Mouse (Mus musculus): ENCODE data around the gene 9930111J21Rik1. TPM values are rescaled to one million over a fixed set of nuclear protein-coding genes. Genes with fewer than 3 reads are reported as not detected.
"Not testable (repeated sequence)": the region's sequence is repeated elsewhere in the genome, so short reads cannot be mapped to it uniquely, and the experiment has no call there.

The 9930111J21Rik1 gene
- 94.0 and 96.4 TPM in 2 replicates for total RNA-seq (2017)

DNA sequence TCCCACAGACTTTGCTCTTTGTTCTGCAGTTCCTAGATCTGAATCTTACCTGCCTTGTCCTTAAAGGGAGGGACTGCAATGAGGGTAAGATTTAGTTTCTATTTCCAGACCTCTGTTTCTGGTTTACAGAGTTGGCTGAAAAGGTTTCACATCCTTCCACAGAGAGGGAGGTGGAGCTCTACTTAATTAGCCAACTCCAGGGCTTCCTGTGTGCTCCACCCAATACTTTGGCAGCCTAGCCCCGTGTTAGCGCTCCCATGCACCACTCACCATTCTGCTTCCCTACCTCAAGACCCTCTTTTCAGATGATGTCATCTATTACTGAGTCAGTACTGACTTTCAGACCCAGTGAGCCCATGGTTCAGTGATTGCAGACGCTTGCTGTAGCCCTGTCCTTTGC, at the start of gene 9930111J21Rik1:
TSS of gene 9930111J21Rik1 (minus strand) at position 148 of the 400 bp plus-strand sequence.
- peak; percentile 69 for ATAC-seq (ENCODE audit: extremely low read depth, insufficient number of reproducible peaks, low FRiP score, poor library complexity, severe bottlenecking)

DNA sequence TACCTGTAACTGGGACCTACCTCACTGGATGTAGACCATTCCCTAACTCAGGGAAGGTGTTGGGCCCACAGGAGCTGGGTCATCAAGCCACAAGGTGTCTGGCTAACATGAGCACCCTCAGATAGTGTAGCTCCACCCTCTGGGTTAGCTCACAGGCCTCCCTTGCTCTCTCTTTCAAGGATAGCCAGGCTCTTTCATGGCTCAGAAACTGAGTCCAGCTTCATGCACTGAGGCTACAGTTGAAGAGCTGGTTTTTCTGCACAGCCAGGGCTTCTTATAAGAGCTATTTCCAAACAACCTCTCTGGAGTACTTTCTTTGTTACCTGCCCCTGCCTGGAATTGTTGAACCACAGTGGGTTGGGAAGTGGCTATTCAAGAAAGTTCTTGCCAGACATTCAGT, 32.9 kb upstream of the 9930111J21Rik1 start:
- ATAC-seq (ENCODE audit: extremely low read depth, insufficient number of reproducible peaks, low FRiP score, poor library complexity, severe bottlenecking): not testable (repeated sequence)

DNA sequence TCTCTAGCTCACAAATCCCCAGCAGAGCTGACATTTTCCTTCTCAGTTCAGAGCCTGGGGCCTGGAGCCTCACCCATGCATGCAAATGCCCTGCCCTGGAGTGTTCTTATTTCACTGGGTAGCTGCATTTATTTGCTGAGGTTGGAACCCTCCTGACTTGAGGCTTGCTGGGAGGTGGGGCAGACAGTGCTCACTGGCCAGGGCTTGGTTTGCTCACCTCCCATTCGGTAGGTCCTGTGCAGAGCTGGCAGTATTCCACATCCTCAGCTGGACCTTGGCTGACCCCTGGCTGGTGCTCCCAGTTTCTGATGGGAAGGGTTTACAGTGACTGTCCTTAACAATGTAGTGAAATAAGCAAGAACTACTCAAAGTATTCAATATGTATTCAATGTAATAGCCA, 27.6 kb upstream of the 9930111J21Rik1 start:
- not testable (repeated sequence) for ATAC-seq (ENCODE audit: extremely low read depth, insufficient number of reproducible peaks, low FRiP score, poor library complexity, severe bottlenecking)

DNA sequence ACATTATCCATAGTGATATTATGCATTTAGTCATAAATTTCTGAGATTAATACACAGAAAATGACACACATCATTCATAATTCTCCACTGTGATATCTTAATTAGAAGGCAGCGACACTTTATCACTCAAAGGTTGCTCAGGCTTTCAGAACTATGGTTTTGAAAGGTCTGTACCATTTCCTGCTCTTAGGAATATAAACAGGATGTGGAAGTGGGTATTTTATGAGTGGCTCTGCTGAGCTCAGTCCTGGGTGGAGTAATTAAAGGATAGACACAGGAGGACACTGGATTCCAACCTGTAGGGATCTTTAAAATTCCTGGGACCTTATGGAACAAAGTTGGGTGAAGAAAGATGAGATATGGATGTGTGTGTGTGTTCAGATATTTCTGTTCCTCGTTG, 27.1 kb upstream of the 9930111J21Rik1 start:
- ATAC-seq (ENCODE audit: extremely low read depth, insufficient number of reproducible peaks, low FRiP score, poor library complexity, severe bottlenecking): not testable (repeated sequence)

DNA sequence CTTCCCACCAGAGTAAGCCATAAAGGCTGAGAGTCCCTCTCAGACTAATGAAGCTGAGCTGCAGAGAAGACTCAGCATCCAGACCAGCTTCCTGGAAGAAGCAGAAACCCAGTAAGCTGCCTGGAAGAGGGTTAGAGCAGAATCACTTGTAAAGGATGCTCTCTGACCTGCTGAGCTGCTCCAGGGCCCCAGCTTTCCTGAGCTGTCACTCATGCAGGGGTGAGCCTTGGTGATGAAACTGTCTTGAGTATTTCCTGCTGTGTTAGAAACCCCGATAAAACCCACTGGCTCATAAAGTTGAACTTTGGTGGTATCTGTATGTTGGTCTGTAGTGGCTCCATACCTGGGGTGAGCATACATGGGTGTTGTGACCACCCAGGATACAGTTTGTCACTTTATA, 21.2 kb upstream of the 9930111J21Rik1 start:
- ATAC-seq (ENCODE audit: extremely low read depth, insufficient number of reproducible peaks, low FRiP score, poor library complexity, severe bottlenecking): not testable (repeated sequence)

DNA sequence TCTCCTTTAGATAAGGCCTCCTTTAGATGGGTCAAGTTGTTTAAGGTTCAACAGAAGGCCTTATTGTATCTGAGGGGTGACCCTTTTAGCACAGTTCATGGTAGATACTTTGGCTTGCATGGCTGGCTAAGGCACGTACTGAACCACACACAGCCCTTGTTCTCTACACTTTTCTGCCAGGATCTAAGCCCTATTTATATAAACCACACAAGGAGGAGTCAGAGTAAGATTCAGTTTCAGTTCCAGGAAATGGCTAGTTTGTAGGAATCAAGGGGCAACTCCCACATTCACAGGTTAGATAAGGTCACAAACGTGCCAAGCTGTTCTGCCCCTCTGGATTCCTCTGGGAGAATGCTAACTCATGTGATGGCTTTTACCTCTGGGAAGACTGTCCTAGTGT, 14.8 kb upstream of the 9930111J21Rik1 start, which contains the start of gene Tgtp1:
TSS of gene Tgtp1 (minus strand) at position 155 of the 400 bp plus-strand sequence.
- not testable (repeated sequence) for ATAC-seq (ENCODE audit: extremely low read depth, insufficient number of reproducible peaks, low FRiP score, poor library complexity, severe bottlenecking)

DNA sequence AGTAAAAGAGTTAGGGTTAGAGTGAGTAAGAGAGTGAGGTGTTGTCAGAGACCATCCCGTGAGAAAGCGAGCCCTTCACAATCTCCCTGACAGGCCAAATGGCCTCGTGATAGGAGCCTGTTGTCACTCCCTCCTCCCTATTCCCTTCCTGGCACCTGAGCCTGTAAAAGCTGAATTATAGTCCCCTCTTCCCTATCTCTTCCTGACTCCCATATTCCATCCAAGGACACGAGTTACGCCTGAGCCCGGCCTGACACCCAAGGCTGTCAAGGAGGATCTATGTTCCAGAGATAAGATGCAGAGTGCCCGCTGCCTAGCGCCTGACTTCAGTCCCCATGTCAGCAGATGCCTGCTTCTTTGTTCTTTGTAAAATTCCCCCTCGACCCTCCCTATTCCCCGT, 14.1 kb upstream of the 9930111J21Rik1 start:
- not testable (repeated sequence) for ATAC-seq (ENCODE audit: extremely low read depth, insufficient number of reproducible peaks, low FRiP score, poor library complexity, severe bottlenecking)

DNA sequence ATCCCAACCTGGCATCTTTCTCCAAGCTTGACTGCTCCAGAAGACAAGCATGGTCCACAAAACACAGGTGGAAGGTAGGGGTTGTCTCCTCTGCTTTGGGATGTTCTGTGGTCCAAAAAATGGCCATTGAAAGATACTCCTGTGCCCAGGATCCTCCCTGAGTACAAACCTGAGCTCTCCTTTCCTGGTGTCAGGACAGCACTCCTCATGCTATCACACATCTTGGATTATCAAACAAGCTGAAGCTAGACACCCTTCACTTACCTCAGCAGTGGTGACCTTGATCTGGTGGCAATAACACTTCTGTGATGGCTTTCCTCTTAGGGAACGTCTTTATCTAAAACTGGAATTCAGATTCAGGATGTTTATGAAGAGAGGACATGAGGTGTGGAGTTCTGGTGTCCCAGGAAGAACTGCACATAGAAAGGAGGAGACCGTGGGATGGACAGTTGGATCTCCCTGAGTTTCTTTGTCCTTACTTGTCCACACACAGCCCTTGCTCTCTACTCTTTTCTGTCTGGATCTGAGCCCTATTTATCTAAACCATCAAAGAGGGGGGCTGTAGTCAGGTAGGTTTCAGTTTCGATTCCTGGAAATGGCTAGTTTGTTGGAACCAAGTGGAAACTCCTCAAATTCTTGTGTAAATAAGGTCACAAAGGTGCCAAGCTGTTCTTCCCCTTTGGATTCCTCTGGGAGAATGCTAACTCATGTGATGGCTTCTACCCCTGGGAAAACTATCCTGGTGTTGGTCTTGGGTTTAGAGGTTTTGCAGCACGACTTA, 12.7 kb upstream of the 9930111J21Rik1 start, which contains the start of gene Gm12185:
TSS of gene Gm12185 (minus strand) at position 487 of the 781 bp plus-strand sequence.
- ATAC-seq (ENCODE audit: extremely low read depth, insufficient number of reproducible peaks, low FRiP score, poor library complexity, severe bottlenecking): not testable (repeated sequence)

DNA sequence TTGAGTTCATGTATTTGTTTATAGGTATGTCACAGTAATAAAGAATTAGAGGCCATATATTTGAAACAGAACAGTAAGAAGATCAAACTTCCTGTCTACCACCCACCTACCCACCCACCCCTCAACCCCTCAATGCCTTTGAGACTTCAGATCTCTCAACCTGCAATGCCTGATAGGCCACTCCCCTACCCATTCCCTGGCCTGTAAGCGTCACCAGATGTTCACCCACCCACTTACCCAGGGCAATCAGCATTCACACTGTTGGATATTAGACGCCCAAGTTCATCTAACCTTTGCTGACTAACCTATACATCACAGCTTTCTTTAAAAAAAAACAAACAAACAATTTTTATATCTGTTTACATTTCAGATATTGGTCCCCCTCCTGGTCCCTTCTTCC, 10.8 kb upstream of the 9930111J21Rik1 start:
- peak; percentile 37; the same call in 1 of the 2 replicates for ATAC-seq (ENCODE audit: extremely low read depth, insufficient number of reproducible peaks, low FRiP score, poor library complexity, severe bottlenecking)

DNA sequence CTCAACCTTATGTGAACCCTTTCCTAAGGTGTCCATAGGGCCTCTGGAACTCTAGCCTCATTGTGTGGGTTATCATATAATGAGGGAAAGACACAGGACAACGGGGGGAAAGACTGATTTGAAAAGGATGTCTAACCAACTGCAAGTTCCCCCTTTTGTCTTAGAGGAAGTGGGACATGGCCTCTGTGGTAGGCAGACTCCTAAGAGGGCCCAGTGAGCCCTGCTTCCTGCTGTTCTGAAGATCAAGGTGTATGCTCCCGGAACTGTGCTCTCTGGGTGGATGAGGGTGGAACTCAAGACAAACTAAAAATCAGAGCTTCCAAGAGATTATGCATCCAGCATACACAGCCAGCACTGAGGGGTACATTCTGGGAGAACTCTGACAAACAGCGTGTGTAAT, 9.0 kb upstream of the 9930111J21Rik1 start:
- ATAC-seq (ENCODE audit: extremely low read depth, insufficient number of reproducible peaks, low FRiP score, poor library complexity, severe bottlenecking): peak; percentile 72

DNA sequence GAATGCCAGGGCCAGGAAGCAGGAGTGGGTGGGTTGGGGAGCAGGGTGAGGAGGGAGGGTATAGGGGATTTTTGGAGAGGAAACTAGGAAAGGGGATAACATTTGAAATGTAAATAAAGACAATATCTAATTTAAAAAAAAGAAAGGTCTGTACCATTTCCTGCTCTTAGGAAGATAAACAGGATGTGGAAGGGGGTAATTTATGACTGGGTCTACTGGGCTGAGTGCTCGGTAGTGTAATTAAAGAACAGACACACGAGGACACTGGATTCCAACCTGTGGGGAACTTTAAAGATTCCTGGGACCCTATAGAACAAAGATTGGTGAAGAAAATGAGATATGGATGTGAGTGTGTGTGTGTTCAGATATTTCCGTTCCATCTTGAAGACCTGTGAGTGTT, 3.6 kb upstream of the 9930111J21Rik1 start:
- ATAC-seq (ENCODE audit: extremely low read depth, insufficient number of reproducible peaks, low FRiP score, poor library complexity, severe bottlenecking): not testable (repeated sequence)

DNA sequence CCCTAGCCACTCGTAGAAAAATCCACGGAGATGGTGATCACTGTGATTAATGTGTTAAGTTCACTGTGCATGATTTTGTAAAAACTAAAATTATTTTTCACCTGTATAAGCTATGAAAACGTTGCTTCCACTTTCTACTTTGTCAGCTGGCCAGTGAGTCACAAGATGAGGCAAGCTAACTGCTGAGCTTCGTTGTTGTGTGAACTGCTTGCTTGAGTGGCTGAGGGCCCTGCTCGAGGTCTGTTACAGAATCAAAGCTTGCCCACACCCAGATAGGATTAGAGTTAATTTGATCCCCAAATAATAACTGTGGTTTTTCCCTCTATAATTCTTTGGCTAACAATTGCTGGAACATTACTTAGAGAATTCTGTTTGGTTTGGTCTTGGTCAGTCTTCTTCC, 854 bp upstream of the 9930111J21Rik1 start:
- peak; percentile 49; the same call in 1 of the 2 replicates for ATAC-seq (ENCODE audit: extremely low read depth, insufficient number of reproducible peaks, low FRiP score, poor library complexity, severe bottlenecking)

DNA sequence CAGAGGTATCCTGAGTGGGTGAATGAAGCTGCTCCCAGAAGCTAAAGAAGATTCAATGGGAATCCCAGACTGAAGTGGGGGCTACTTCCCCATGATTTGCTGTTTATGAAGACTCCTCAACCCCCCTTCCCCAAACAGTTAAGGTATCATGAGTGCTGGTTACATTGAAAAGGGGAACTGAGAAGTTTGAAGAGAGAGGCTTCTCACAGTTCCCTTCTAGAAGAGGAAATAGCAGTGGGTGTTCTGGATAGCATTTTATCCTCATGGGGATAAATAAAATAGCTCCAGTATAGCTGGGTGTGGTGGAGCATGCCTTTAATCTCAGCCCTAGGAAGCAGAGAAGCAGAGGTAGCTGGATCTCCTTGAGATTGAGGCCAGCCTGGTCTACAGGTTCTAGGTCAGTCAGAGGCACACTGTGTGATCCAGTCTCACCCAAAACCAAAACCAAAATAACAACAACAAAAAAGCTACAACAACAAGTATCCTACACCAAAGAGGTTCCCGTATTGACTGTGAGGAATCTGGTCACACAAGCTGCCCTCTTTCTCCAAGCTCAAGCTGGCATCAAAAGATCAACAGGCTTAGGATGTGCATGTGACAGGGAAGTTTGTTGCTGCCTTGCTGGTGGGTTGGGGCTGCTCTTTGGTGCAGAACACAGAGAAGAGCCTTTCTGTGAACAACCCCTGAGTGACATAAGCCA, 808 bp downstream of the 9930111J21Rik1 start, which contains the start of gene Olfr56:
TSS of gene Olfr56 (plus strand) at position 650 of the 700 bp plus-strand sequence.
- ATAC-seq (ENCODE audit: extremely low read depth, insufficient number of reproducible peaks, low FRiP score, poor library complexity, severe bottlenecking): peak; percentile 68

DNA sequence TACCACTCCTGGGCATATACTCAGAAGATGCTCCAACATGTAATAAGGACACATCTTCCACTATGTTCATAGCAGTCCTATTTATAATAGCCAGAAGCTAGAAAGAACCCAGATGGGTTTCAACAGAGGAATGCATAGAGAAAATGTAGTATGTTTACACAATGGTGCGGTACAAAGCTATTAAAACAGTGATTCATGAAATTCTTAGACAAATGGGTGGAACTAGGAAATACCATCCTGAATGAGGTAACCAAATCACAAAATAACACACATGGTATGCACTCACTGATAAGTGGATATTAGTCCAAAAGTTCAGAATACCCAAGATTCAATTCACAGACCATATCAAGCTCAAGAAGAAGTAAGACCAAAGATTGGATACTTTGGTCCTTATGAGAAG, 4.5 kb downstream of the 9930111J21Rik1 start:
- not testable (repeated sequence) for ATAC-seq (ENCODE audit: extremely low read depth, insufficient number of reproducible peaks, low FRiP score, poor library complexity, severe bottlenecking)

DNA sequence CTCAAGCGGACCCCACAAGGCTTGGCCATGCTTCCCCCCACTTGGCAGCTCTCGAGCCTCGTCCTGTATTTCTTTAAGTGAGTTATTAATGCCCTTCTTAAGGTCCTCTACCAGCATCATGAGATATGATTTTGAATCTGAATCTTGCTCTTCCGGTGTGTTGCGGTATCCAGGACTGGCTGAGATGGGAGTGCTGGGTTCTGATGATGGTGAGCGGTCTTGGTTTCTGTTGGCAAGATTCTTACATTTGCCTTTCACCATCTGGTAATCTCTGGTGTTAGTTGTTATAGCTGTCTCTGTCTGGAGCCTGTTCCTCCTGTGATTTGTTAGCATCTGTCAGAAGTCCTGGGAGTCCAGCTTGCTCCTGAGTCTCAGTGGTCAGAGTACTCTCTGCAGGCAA, 33.1 kb downstream of the 9930111J21Rik1 start, which contains the start of gene Psme2b:
TSS of gene Psme2b (minus strand) at position 101 of the 400 bp plus-strand sequence.
- not testable (repeated sequence) for ATAC-seq (ENCODE audit: extremely low read depth, insufficient number of reproducible peaks, low FRiP score, poor library complexity, severe bottlenecking)

DNA sequence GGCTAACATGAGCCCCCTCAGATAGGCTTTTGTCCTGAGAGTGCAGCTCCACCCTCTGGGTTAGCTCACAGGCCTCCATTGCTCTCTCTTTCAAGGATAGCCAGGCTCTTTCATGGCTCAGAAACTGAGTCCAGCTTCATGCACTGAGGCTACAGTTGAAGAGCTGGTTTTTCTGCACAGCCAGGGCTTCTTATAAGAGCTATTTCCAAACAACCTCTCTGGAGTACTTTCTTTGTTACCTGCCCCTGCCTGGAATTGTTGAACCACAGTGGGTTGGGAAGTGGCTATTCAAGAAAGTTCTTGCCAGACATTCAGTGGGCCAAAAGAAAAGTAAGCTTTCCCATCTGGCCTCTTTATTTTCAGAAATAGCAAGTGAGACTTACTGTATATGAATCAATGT, 39.9 kb downstream of the 9930111J21Rik1 start:
- ATAC-seq (ENCODE audit: extremely low read depth, insufficient number of reproducible peaks, low FRiP score, poor library complexity, severe bottlenecking): not testable (repeated sequence)

DNA sequence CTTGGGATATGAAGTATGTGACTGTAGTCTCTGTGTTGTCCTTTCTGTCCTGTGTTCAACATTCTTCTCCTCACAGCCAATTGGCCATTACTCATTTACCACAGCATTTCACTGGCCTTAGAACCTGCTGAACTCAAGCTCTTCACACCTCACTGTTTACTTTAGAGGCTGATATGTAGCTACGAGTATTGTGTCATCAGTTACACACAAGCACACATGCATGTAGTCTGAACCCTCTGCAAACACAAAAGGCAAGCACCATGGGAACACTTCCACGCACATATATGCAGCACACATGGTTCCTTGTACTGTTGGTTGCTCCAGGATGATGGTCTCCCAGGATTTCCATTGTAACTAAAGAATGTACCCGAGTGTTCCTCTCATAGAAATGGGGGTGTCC, 43.9 kb downstream of the 9930111J21Rik1 start:
- not testable (repeated sequence) for ATAC-seq (ENCODE audit: extremely low read depth, insufficient number of reproducible peaks, low FRiP score, poor library complexity, severe bottlenecking)

DNA sequence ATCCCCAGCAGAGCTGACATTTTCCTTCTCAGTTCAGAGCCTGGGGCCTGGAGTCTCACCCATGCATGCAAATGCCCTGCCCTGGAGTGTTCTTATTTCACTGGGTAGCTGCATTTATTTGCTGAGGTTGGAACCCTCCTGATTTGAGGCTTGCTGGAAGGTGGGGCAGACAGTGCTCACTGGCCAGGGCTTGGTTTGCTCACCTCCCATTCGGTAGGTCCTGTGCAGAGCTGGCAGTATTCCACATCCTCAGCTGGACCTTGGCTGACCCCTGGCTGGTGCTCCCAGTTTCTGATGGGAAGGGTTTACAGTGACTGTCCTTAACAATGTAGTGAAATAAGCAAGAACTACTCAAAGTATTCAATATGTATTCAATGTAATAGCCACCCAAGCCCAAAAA, 45.3 kb downstream of the 9930111J21Rik1 start:
- ATAC-seq (ENCODE audit: extremely low read depth, insufficient number of reproducible peaks, low FRiP score, poor library complexity, severe bottlenecking): not testable (repeated sequence)

DNA sequence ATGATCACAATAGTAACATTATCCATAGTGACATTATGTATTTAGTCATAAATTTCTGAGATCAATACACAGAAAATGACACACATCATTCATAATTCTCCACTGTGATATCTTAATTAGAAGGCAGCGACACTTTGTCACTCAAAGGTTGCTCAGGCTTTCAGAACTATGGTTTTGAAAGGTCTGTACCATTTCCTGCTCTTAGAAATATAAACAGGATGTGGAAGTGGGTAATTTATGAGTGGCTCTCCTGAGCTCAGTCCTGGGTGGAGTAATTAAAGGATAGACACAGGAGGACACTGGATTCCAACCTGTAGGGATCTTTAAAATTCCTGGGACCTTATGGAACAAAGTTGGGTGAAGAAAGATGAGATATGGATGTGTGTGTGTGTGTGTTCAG, 45.8 kb downstream of the 9930111J21Rik1 start:
- not testable (repeated sequence) for ATAC-seq (ENCODE audit: extremely low read depth, insufficient number of reproducible peaks, low FRiP score, poor library complexity, severe bottlenecking)

DNA sequence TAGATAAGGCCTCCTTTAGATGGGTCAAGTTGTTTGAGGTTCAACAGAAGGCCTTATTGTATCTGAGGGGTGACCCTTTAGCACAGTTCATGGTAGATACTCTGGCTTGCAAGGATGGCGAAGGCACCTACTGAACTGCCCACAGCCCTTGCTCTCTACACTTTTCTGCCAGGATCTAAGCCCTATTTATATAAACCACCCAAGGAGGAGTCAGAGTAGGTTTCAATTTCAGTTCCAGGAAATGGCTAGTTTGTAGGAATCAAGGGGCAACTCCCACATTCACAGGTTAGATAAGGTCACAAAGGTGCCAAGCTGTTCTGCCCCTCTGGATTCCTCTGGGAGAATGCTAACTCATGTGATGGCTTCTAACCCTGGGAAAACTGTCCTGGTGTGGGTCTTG, 51.1 kb downstream of the 9930111J21Rik1 start:
- ATAC-seq (ENCODE audit: extremely low read depth, insufficient number of reproducible peaks, low FRiP score, poor library complexity, severe bottlenecking): not testable (repeated sequence)
